ENCODE assay signal across 29 mouse cellular contexts in genomic region chr4:140753366-140753765, GRCm38 (mm10). TPM values are rescaled to one million over a fixed set of nuclear protein-coding genes. Genes with fewer than 3 reads are reported as not detected.
A peak's percentile ranks its signal among the peaks of the same experiment; 100 is the strongest.
DNase-seq lines count a peak whose midpoint lies in the region; ATAC-seq and TF ChIP-seq lines count a peak whose summit lies in the region.
"Had no signal": no experiment of that assay in that cellular context is flagged by ENCODE, and none has a peak within 500 bp of the region (broad histone marks: within the 10 kb centered on the region; RNA-seq: fewer than 3 reads in every experiment).

No protein-coding gene starts in this region.

- peaks cover 42% of the 10 kb centered on the region for H3K4me1 ChIP-seq in heart, embryonic 13.5 days
- H3K4me1 ChIP-seq in limb, embryonic 10.5 days = peaks cover 46% of the 10 kb centered on the region
- no peaks in the 10 kb centered on the region; the same call in 1 of the 2 replicates for H3K4me1 ChIP-seq in hindbrain, postnatal 0 days (ENCODE audit: insufficient read depth, low read length)

- peak overlapping the region; percentile 62 for H3K27ac ChIP-seq in heart, embryonic 13.5 days (replicated peaks)
- H3K27ac ChIP-seq in limb, embryonic 10.5 days = peak overlapping the region; percentile 44
- H3K27ac ChIP-seq in hindbrain, postnatal 0 days = no peak overlapping the region
- H3K27ac ChIP-seq: hindbrain, embryonic 13.5 days; kidney, postnatal 0 days; left cerebral cortex, adult 2 months; midbrain, embryonic 15.5 days; neural tube, embryonic 12.5 days had no signal

- 34% methylated on average over 7 of the region's 7 CpGs for WGBS in heart, embryonic 13.5 days
- WGBS in limb, embryonic 10.5 days = 57% methylated on average over 7 of the region's 7 CpGs
- WGBS in hindbrain, postnatal 0 days = 66% methylated on average over 7 of the region's 7 CpGs

- H3K4me2 ChIP-seq in heart, embryonic 13.5 days = no peak overlapping the region
- no peak overlapping the region for H3K4me2 ChIP-seq in hindbrain, postnatal 0 days (ENCODE audit: low read depth, low read length)
- H3K4me2 ChIP-seq: hindbrain, embryonic 13.5 days; midbrain, embryonic 15.5 days; neural tube, embryonic 12.5 days had no signal

- no peak for TF ChIP-seq CTCF in hindbrain, postnatal 0 days (IDR thresholded peaks at IDR 0.05; ENCODE audit: low read depth)

- ATAC-seq in heart, embryonic 13.5 days (ENCODE audit: extremely low read depth, insufficient number of reproducible peaks, low FRiP score, low TSS enrichment) = no peak
- no peak for ATAC-seq in hindbrain, postnatal 0 days
- ATAC-seq: inflammation-experienced regulatory T-cells, adult 6 months; midbrain, embryonic 15.5 days had no signal

- H3K27me3 ChIP-seq in heart, embryonic 13.5 days (replicated peaks) = peaks cover 2% of the 10 kb centered on the region; the same call in 1 of the 2 replicates
- H3K27me3 ChIP-seq in limb, embryonic 10.5 days (ENCODE audit: low read depth, poor library complexity, severe bottlenecking) = peaks cover 24% of the 10 kb centered on the region; the same call in 1 of the 2 replicates
- no peaks in the 10 kb centered on the region for H3K27me3 ChIP-seq in hindbrain, postnatal 0 days (ENCODE audit: insufficient read depth, low read length)
- H3K27me3 ChIP-seq: hindbrain, embryonic 13.5 days; midbrain, embryonic 15.5 days; neural tube, embryonic 12.5 days had no signal

- 0 out of 2 replicates have a peak overlapping the region, but pooled peaks have one; percentile 19 for H3K9ac ChIP-seq in heart, embryonic 13.5 days
- no peak overlapping the region for H3K9ac ChIP-seq in hindbrain, postnatal 0 days (replicated peaks; ENCODE audit: low read length)
- H3K9ac ChIP-seq: hindbrain, embryonic 13.5 days; midbrain, embryonic 15.5 days; neural tube, embryonic 12.5 days had no signal

- no peaks in the 10 kb centered on the region for H3K36me3 ChIP-seq in heart, embryonic 13.5 days
- H3K36me3 ChIP-seq in limb, embryonic 10.5 days = no peaks in the 10 kb centered on the region
- H3K36me3 ChIP-seq in hindbrain, postnatal 0 days (ENCODE audit: insufficient read depth, low read length) = no peaks in the 10 kb centered on the region
- H3K36me3 ChIP-seq: hindbrain, embryonic 13.5 days; midbrain, embryonic 15.5 days; neural tube, embryonic 12.5 days had no signal

- peak; percentile 17 for DNase-seq in adrenal gland, postnatal 10 days
- no peak for DNase-seq in adrenal gland, postnatal 25 days
- DNase-seq in heart, postnatal 4 days = no peak
- DNase-seq in limb, embryonic 10.5 days (ENCODE audit: low spot score) = no peak
- DNase-seq in thymus, postnatal 14 days = peak; percentile 76
- DNase-seq in hindbrain, postnatal 0 days (ENCODE audit: low spot score) = no peak
- DNase-seq in urinary bladder, postnatal 25 days (ENCODE audit: low spot score) = no peak
- DNase-seq: cerebellum, adult 18-20 months; cerebellum, postnatal 14 days; gastrocnemius, postnatal 14 days; kidney, adult 18-20 months; layer of hippocampus, adult 9-11 months; lung, postnatal 4 days; right cerebral cortex, postnatal 14 days; spleen, adult 18-20 months had no signal

- H3K4me3 ChIP-seq in heart, embryonic 13.5 days = no peak overlapping the region
- no peak overlapping the region for H3K4me3 ChIP-seq in limb, embryonic 10.5 days
- H3K4me3 ChIP-seq in hindbrain, postnatal 0 days (ENCODE audit: low read length) = no peak overlapping the region
- H3K4me3 ChIP-seq: hindbrain, embryonic 13.5 days; left cerebral cortex, adult 2 months; midbrain, embryonic 15.5 days; neural tube, embryonic 12.5 days had no signal

- H3K9me3 ChIP-seq in heart, embryonic 13.5 days = no peaks in the 10 kb centered on the region
- no peaks in the 10 kb centered on the region for H3K9me3 ChIP-seq in limb, embryonic 10.5 days (replicated peaks)
- H3K9me3 ChIP-seq in hindbrain, postnatal 0 days (ENCODE audit: low read length) = no peaks in the 10 kb centered on the region
- H3K9me3 ChIP-seq: hindbrain, embryonic 13.5 days; midbrain, embryonic 15.5 days; neural tube, embryonic 12.5 days had no signal

RNA-seq across cellular contexts. Expression of gene Padi6, which starts 10.9 kb away (rescaled TPM):
- under 1 TPM in 1 of 2 experiments, not detected in 1; 0.55 TPM for total RNA-seq in adrenal gland, postnatal 10 days (2021)
- 0.15 TPM in 1 of 2 replicates, not detected in the other for total RNA-seq in adrenal gland, postnatal 25 days (2021)
- polyA plus RNA-seq in heart, embryonic 13.5 days (2015; fragmentation: Nextera tagmentation; extraction: Ambion mirVana) = not detected in 2 replicates
- not detected for total RNA-seq in heart, postnatal 4 days (2021)
- polyA plus RNA-seq in limb, embryonic 10.5 days (2016; fragmentation: Nextera tagmentation; extraction: Ambion mirVana) = not detected in 2 replicates
- 0.18 and 0.58 TPM in 2 replicates for total RNA-seq in hindbrain, postnatal 0 days (2014; rRNA removed)
- 0.11 and 0.16 TPM in 2 replicates for polyA plus RNA-seq in hindbrain, postnatal 0 days (2015; fragmentation: Nextera tagmentation; extraction: Ambion mirVana)
- total RNA-seq: gastrocnemius, postnatal 14 days; left cerebral cortex, adult 2 months; liver, adult 2 months had no signal
- polyA plus RNA-seq: embryonic facial prominence, embryonic 11.5 days; hindbrain, embryonic 13.5 days; inflammation-experienced regulatory T-cells, adult 6 months; large intestine, adult 2 months; liver, adult 2 months; liver, embryonic 16.5 days; lung, embryonic 16.5 days; neural tube, embryonic 12.5 days had no signal

RNA-seq across cellular contexts. Expression of gene Padi4, which starts 20.7 kb away (rescaled TPM):
- total RNA-seq in adrenal gland, postnatal 10 days (2021) = 1 to 10 TPM; 1.1 to 1.2 TPM
- total RNA-seq in adrenal gland, postnatal 25 days (2021) = 0.76 TPM in 1 of 2 replicates, not detected in the other
- 2.1 and 2.4 TPM in 2 replicates for polyA plus RNA-seq in heart, embryonic 13.5 days (2015; fragmentation: Nextera tagmentation; extraction: Ambion mirVana)
- total RNA-seq in heart, postnatal 4 days (2021) = under 1 TPM; 0.63 to 0.74 TPM
- 0.08 TPM in 1 of 2 replicates, not detected in the other for polyA plus RNA-seq in limb, embryonic 10.5 days (2016; fragmentation: Nextera tagmentation; extraction: Ambion mirVana)
- not detected in 2 replicates for total RNA-seq in hindbrain, postnatal 0 days (2014; rRNA removed)
- not detected in 2 replicates for polyA plus RNA-seq in hindbrain, postnatal 0 days (2015; fragmentation: Nextera tagmentation; extraction: Ambion mirVana)
- total RNA-seq: left cerebral cortex, postnatal 36 days had no signal

RNA-seq across cellular contexts. Expression of gene Rcc2, which starts 53.0 kb away (rescaled TPM):
- total RNA-seq in adrenal gland, postnatal 10 days (2021) = 10 to 100 TPM; 69.2 to 74.3 TPM
- 82.0 and 87.5 TPM in 2 replicates for total RNA-seq in adrenal gland, postnatal 25 days (2021)
- polyA plus RNA-seq in heart, embryonic 13.5 days (2015; fragmentation: Nextera tagmentation; extraction: Ambion mirVana) = 9.8 and 10.7 TPM in 2 replicates
- 10 to 100 TPM; 38.2 to 38.5 TPM for total RNA-seq in heart, postnatal 4 days (2021)
- polyA plus RNA-seq in limb, embryonic 10.5 days (2016; fragmentation: Nextera tagmentation; extraction: Ambion mirVana) = 70.6 and 95.2 TPM in 2 replicates
- 58.3 and 60.3 TPM in 2 replicates for total RNA-seq in hindbrain, postnatal 0 days (2014; rRNA removed)
- 15.8 and 16.2 TPM in 2 replicates for polyA plus RNA-seq in hindbrain, postnatal 0 days (2015; fragmentation: Nextera tagmentation; extraction: Ambion mirVana)

RNA-seq across cellular contexts. Expression of gene Padi3, which starts 57.1 kb away (rescaled TPM):
- under 1 TPM in 1 of 2 experiments, not detected in 1; 0.24 TPM for total RNA-seq in adrenal gland, postnatal 10 days (2021)
- not detected in 2 replicates for total RNA-seq in adrenal gland, postnatal 25 days (2021)
- polyA plus RNA-seq in heart, embryonic 13.5 days (2015; fragmentation: Nextera tagmentation; extraction: Ambion mirVana) = 0.24 and 0.25 TPM in 2 replicates
- total RNA-seq in heart, postnatal 4 days (2021) = under 1 TPM; 0.19 to 0.38 TPM
- 1.3 and 1.5 TPM in 2 replicates for polyA plus RNA-seq in limb, embryonic 10.5 days (2016; fragmentation: Nextera tagmentation; extraction: Ambion mirVana)
- total RNA-seq in hindbrain, postnatal 0 days (2014; rRNA removed) = not detected in 2 replicates
- 0.05 TPM in 2 replicates for polyA plus RNA-seq in hindbrain, postnatal 0 days (2015; fragmentation: Nextera tagmentation; extraction: Ambion mirVana)
- total RNA-seq: left cerebral cortex, adult 2 months; left cerebral cortex, postnatal 36 days; liver, adult 2 months had no signal
- polyA plus RNA-seq: embryonic facial prominence, embryonic 11.5 days; forebrain, embryonic 11.5 days; hindbrain, embryonic 13.5 days; inflammation-experienced regulatory T-cells, adult 6 months; large intestine, adult 2 months; liver, adult 2 months; midbrain, embryonic 15.5 days; neural tube, embryonic 12.5 days had no signal

Comparison
In these comparisons a context has a peak if more than half of its experiments do, and no peak if none do; other contexts are left out.
1. DNase-seq: peak in adrenal gland, postnatal 10 days (single experiment) and thymus, postnatal 14 days (single experiment); none in adrenal gland, postnatal 25 days (single experiment), heart, postnatal 4 days (single experiment), limb, embryonic 10.5 days (single experiment), hindbrain, postnatal 0 days (single experiment) and urinary bladder, postnatal 25 days (single experiment).